Mouse (Mus musculus) midbrain, embryonic 11.5 days (tissue): ENCODE measurements around the gene Acat3. TPM values are rescaled to one million over a fixed set of nuclear protein-coding genes. Genes with fewer than 3 reads are reported as not detected.
A peak's percentile ranks its signal among the peaks of the same experiment; 100 is the strongest.
"Not testable (repeated sequence)": the region's sequence is repeated elsewhere in the genome, so short reads cannot be mapped to it uniquely, and the experiment has no call there.

Experiments
- ATAC-seq: fragments of 200-750 bp; cut with Nextera tagmentation; 2 replicates; pipeline ENCODE4 v1.8.0; 2017; ENCODE audit warnings: moderate TSS enrichment, moderate library complexity; ENCODE audit not compliant: low FRiP score
- DNase-seq: peaks from one replicate; pipeline ENCODE4 v3.0.0; 2015; ENCODE audit warnings: low spot score; ENCODE audit errors: missing footprints
- H3K27ac ChIP-seq: fragments of 300-500 bp; sonication (generic); 2 replicates; pipeline ENCODE4 v1.5.1; 2014; ENCODE audit warnings: low read depth, low read length
- H3K27me3 ChIP-seq: fragments of 300-500 bp; sonication (generic); 2 replicates; pipeline ENCODE4 v1.6.1; 2014; ENCODE audit warnings: mild to moderate bottlenecking, low read length, moderate library complexity, mixed read lengths; ENCODE audit not compliant: control insufficient read depth, insufficient read depth
- H3K36me3 ChIP-seq: fragments of 300-500 bp; sonication (generic); 2 replicates; pipeline ENCODE4 v1.6.1; 2014; ENCODE audit warnings: mild to moderate bottlenecking, low read length, moderate library complexity, mixed read lengths; ENCODE audit not compliant: control insufficient read depth, insufficient read depth
- H3K4me1 ChIP-seq: fragments of 300-500 bp; sonication (generic); 2 replicates; pipeline ENCODE4 v1.6.1; 2014; ENCODE audit warnings: low read length; ENCODE audit not compliant: control insufficient read depth, insufficient read depth
- H3K4me2 ChIP-seq: fragments of 300-500 bp; sonication (generic); 2 replicates; pipeline ENCODE4 v1.6.1; 2014; ENCODE audit warnings: mild to moderate bottlenecking, moderate library complexity
- H3K4me3 ChIP-seq: fragments of 300-500 bp; sonication (generic); 2 replicates; pipeline ENCODE4 v1.5.1; 2014; ENCODE audit warnings: low read depth, low read length
- H3K9ac ChIP-seq: fragments of 300-500 bp; sonication (generic); 2 replicates; pipeline ENCODE4 v1.6.1; 2014; ENCODE audit warnings: low read length
- H3K9me3 ChIP-seq: fragments of 300-500 bp; sonication (generic); 2 replicates; pipeline ENCODE4 v1.6.1; 2016; ENCODE audit warnings: low read length; ENCODE audit not compliant: control insufficient read depth
- WGBS: fragments of 180-500 bp; shearing (Covaris S2); extraction: QIAGEN DNeasy Blood & Tissue Kit; methylation state at CpG from one replicate; pipeline ENCODE4 v1.1.7; 2014; 5-methylcytosine and 5-hydroxymethylcytosine counted together
- polyA plus RNA-seq: library from polyadenylated mRNA; unstranded; fragments of >200 nt; fragmentation: Nextera tagmentation; extraction: Ambion mirVana; gene quantifications from 2 replicates; pipeline ENCODE4 v1.2.1, GENCODE M21; 2014

Acat3 gene
- polyA plus RNA-seq, 1 experiment from 2014 or later = 0.93 TPM

GRCm38 (mm10) chr17:12931576-12931975, 8.8 kb downstream of the Acat3 start:
- not testable (repeated sequence) for H3K27ac ChIP-seq, ATAC-seq, H3K36me3 ChIP-seq, H3K4me1 ChIP-seq, H3K9me3 ChIP-seq, DNase-seq, H3K4me3 ChIP-seq, H3K4me2 ChIP-seq, H3K27me3 ChIP-seq, H3K9ac ChIP-seq
- 92% methylated on average over 5 of the region's 5 CpGs for WGBS

GRCm38 (mm10) chr17:12925703-12926180, 14.7 kb downstream of the Acat3 start:
- 92% methylated on average over 8 of the region's 8 CpGs for WGBS
- H3K9ac ChIP-seq = no peak overlapping the region
- H3K27ac ChIP-seq = no peak overlapping the region
- peaks cover 28% of the 10 kb centered on the region for H3K36me3 ChIP-seq
- no peak for ATAC-seq
- H3K27me3 ChIP-seq = no peaks in the 10 kb centered on the region
- no peak overlapping the region for H3K4me2 ChIP-seq
- peak; percentile 71 for DNase-seq
- no peaks in the 10 kb centered on the region for H3K4me1 ChIP-seq
- H3K9me3 ChIP-seq = no peaks in the 10 kb centered on the region
- no peak overlapping the region for H3K4me3 ChIP-seq

- Histone ChIP-seq H3K4me3 (no peak overlapping the region), H3K9me3 (no peaks in the 10 kb centered on the region), H3K9ac (no peak overlapping the region), H3K27me3 (no peaks in the 10 kb centered on the region), H3K36me3 (peaks cover 30% of the 10 kb centered on the region), H3K4me1 (no peaks in the 10 kb centered on the region), H3K4me2 (no peak overlapping the region), H3K27ac (no peak overlapping the region)
- WGBS = 95% methylated on average over 3 of the region's 3 CpGs
- peak; percentile 83 for DNase-seq
- ATAC-seq = no peak
These were observed 15.4 kb downstream of the Acat3 start for GRCm38 (mm10) chr17:12925001-12925400.

GRCm38 (mm10) chr17:12921073-12921472, 19.3 kb downstream of the Acat3 start:
- WGBS = 97% methylated on average over 1 of the region's 1 CpGs

GRCm38 (mm10) chr17:12916588-12917380, 23.6 kb downstream of the Acat3 start:
- H3K27ac ChIP-seq = peak overlapping the region; percentile 82
- peak overlapping the region; percentile 69 for H3K4me2 ChIP-seq
- peaks cover 24% of the 10 kb centered on the region; the same call in 1 of the 2 replicates for H3K36me3 ChIP-seq
- peak overlapping the region; percentile 92 for H3K4me3 ChIP-seq
- ATAC-seq = peak; percentile 71
- WGBS = under 1% methylated on average over 39 of the region's 40 CpGs
- no peaks in the 10 kb centered on the region for H3K9me3 ChIP-seq
- H3K27me3 ChIP-seq = no peaks in the 10 kb centered on the region
- H3K9ac ChIP-seq = peak overlapping the region; percentile 97
- no peak for DNase-seq
- peaks cover 7% of the 10 kb centered on the region; the same call in 1 of the 2 replicates for H3K4me1 ChIP-seq

More at GRCm38 (mm10) chr17:12921073-12921472, 19.3 kb downstream of the Acat3 start:
- ATAC-seq (no peak), DNase-seq (peak; percentile 76)
- Histone ChIP-seq H3K9ac (no peak overlapping the region), H3K4me1 (peaks cover 2% of the 10 kb centered on the region; the same call in 1 of the 2 replicates), H3K4me2 (no peak overlapping the region), H3K36me3 (peaks cover 31% of the 10 kb centered on the region), H3K9me3 (no peaks in the 10 kb centered on the region), H3K27me3 (no peaks in the 10 kb centered on the region), H3K27ac (no peak overlapping the region), H3K4me3 (no peak overlapping the region)

- peak within 1 kb of the TSS; percentile 80 for H3K4me2 ChIP-seq
- peak; percentile 99 for ATAC-seq
- peak within 1 kb of the TSS; percentile 82 for H3K27ac ChIP-seq
- peaks cover 7% of the 10 kb centered on the region; the same call in 1 of the 2 replicates for H3K4me1 ChIP-seq
- peaks cover 20% of the 10 kb centered on the region; the same call in 1 of the 2 replicates for H3K36me3 ChIP-seq
- H3K9ac ChIP-seq = peak within 1 kb of the TSS; percentile 97
- H3K9me3 ChIP-seq = no peaks in the 10 kb centered on the region
- H3K27me3 ChIP-seq = no peaks in the 10 kb centered on the region
- under 1% methylated on average over 56 of the region's 56 CpGs for WGBS
- DNase-seq = peak; percentile 100
- H3K4me3 ChIP-seq = peak within 1 kb of the TSS; percentile 92
These were observed 24.4 kb downstream of the Acat3 start, which contains the start of gene Mrpl18 for GRCm38 (mm10) chr17:12915881-12916583. Gene Mrpl18, minus strand, starts transcription at chr17:12916345.

- H3K9ac ChIP-seq = peak within 1 kb of the TSS; percentile 97
- H3K27me3 ChIP-seq = no peaks in the 10 kb centered on the region
- peak within 1 kb of the TSS; percentile 92 for H3K4me3 ChIP-seq
- H3K9me3 ChIP-seq = no peaks in the 10 kb centered on the region
- H3K4me2 ChIP-seq = peak within 1 kb of the TSS; percentile 80
- ATAC-seq (peak; percentile 6; the same call in 1 of the 2 replicates), DNase-seq (no peak)
- peaks cover 7% of the 10 kb centered on the region; the same call in 1 of the 2 replicates for H3K4me1 ChIP-seq
- peak within 1 kb of the TSS; percentile 82 for H3K27ac ChIP-seq
- peaks cover 20% of the 10 kb centered on the region; the same call in 1 of the 2 replicates for H3K36me3 ChIP-seq
- WGBS = 1% methylated on average over 18 of the region's 18 CpGs
These were observed 24.9 kb downstream of the Acat3 start, which contains the start of gene Tcp1 for GRCm38 (mm10) chr17:12915488-12915880. Gene Tcp1, plus strand, starts transcription at chr17:12915701.

- Histone ChIP-seq H3K27ac (no peak overlapping the region), H3K9me3 (no peaks in the 10 kb centered on the region), H3K4me2 (no peak overlapping the region), H3K9ac (no peak overlapping the region), H3K36me3 (peaks cover 14% of the 10 kb centered on the region; the same call in 1 of the 2 replicates), H3K4me1 (peaks cover 4% of the 10 kb centered on the region; the same call in 1 of the 2 replicates), H3K27me3 (no peaks in the 10 kb centered on the region), H3K4me3 (no peak overlapping the region)
- no peak for ATAC-seq
- 86% methylated on average over 8 of the region's 8 CpGs for WGBS
- DNase-seq = peak; percentile 31
These were observed 30.0 kb downstream of the Acat3 start for GRCm38 (mm10) chr17:12910391-12910790.
